Mouse (Mus musculus) ES-Bruce4 (cell line): ENCODE results near the gene Msi2. TPM values are rescaled to one million over a fixed set of nuclear protein-coding genes. Genes with fewer than 3 reads are reported as not detected.

ENCODE experiments used
- H3K27ac ChIP-seq: 2 replicates; pipeline ENCODE4 v1.5.1; 2012; ENCODE audit warnings: low read length, inconsistent platforms; ENCODE audit not compliant: insufficient read depth
- H3K27me3 ChIP-seq: 2 replicates; pipeline ENCODE4 v1.6.1; 2012; ENCODE audit warnings: mild to moderate bottlenecking, low read length, inconsistent platforms; ENCODE audit not compliant: control insufficient read depth, poor library complexity, insufficient read depth, severe bottlenecking
- H3K36me3 ChIP-seq: 2 replicates; pipeline ENCODE4 v1.6.1; 2012; ENCODE audit warnings: inconsistent platforms, mild to moderate bottlenecking, low read length, moderate library complexity; ENCODE audit not compliant: control insufficient read depth, poor library complexity, insufficient read depth, severe bottlenecking
- H3K4me1 ChIP-seq: one replicate; pipeline ENCODE4 v1.8.1; 2011; ENCODE audit warnings: low read length; ENCODE audit not compliant: control insufficient read depth, insufficient read depth
- H3K4me3 ChIP-seq: 2 replicates; pipeline ENCODE4 v1.5.1; 2011; ENCODE audit warnings: low read depth, mild to moderate bottlenecking, low read length
- H3K9ac ChIP-seq: 2 replicates; pipeline ENCODE4 v1.6.1; 2012; ENCODE audit warnings: low read depth, mild to moderate bottlenecking, inconsistent platforms; ENCODE audit not compliant: poor library complexity, severe bottlenecking
- H3K9me3 ChIP-seq: replicated peaks from 2 replicates; pipeline ENCODE4 v1.6.1; 2012; ENCODE audit warnings: mild to moderate bottlenecking, low read length, inconsistent platforms; ENCODE audit not compliant: control insufficient read depth, poor library complexity, insufficient read depth, severe bottlenecking
- CTCF ChIP-seq: IDR thresholded peaks from one replicate; pipeline ENCODE4 v1.8.1; 2011; ENCODE audit warnings: low read depth, low read length
- EP300 ChIP-seq: IDR thresholded peaks from 2 replicates; pipeline ENCODE4 v1.6.1; 2011; ENCODE audit warnings: low read depth, low read length; ENCODE audit not compliant: insufficient read depth
- POLR2A ChIP-seq: IDR thresholded peaks from one replicate; pipeline ENCODE4 v1.8.1; 2011; ENCODE audit warnings: low read length; ENCODE audit not compliant: insufficient read depth
- polyA plus RNA-seq: library from polyadenylated mRNA; stranded (reverse); fragments of >200 nt; gene quantifications from 2 replicates; pipeline ENCODE4 v1.2.4, GENCODE M21; 2011; ENCODE audit warnings: low read depth; ENCODE audit not compliant: missing spikeins, insufficient read depth, insufficient read length

Gene Msi2
- polyA plus RNA-seq, 1 experiment = 110 TPM

- H3K9ac ChIP-seq = no peak overlapping the region
- H3K9me3 ChIP-seq = no peaks in the 10 kb centered on the region
- peaks cover 9% of the 10 kb centered on the region for H3K4me1 ChIP-seq
- H3K27me3 ChIP-seq = no peaks in the 10 kb centered on the region
- H3K36me3 ChIP-seq = no peaks in the 10 kb centered on the region
- H3K27ac ChIP-seq = no peak overlapping the region
- H3K4me3 ChIP-seq = no peak overlapping the region
- TF ChIP-seq POLR2A (no peak), EP300 (no peak), CTCF (no peak)
These were observed 178.5 kb downstream of the Msi2 start for GRCm38 (mm10) chr11:88539637-88540478.

GRCm38 (mm10) chr11:88538710-88539340 lies 179.5 kb downstream of the Msi2 start:
- peaks cover 8% of the 10 kb centered on the region for H3K4me1 ChIP-seq
- no peaks in the 10 kb centered on the region for H3K27me3 ChIP-seq
- H3K27ac ChIP-seq = no peak overlapping the region
- H3K9me3 ChIP-seq = no peaks in the 10 kb centered on the region
- no peak overlapping the region for H3K4me3 ChIP-seq
- TF ChIP-seq CTCF (no peak), EP300 (peak; percentile 71)
- no peaks in the 10 kb centered on the region for H3K36me3 ChIP-seq
- H3K9ac ChIP-seq = no peak overlapping the region

- no peak overlapping the region for H3K27ac ChIP-seq
- no peaks in the 10 kb centered on the region for H3K27me3 ChIP-seq
- H3K4me3 ChIP-seq = no peak overlapping the region
- peaks cover 11% of the 10 kb centered on the region for H3K4me1 ChIP-seq
- H3K9me3 ChIP-seq = no peaks in the 10 kb centered on the region
- TF ChIP-seq EP300 (no peak), POLR2A (no peak), CTCF (no peak)
- H3K9ac ChIP-seq = no peak overlapping the region
- H3K36me3 ChIP-seq = no peaks in the 10 kb centered on the region
These were observed 181.0 kb downstream of the Msi2 start for GRCm38 (mm10) chr11:88537344-88537743.

GRCm38 (mm10) chr11:88536861-88537260 lies 181.5 kb downstream of the Msi2 start:
- Histone ChIP-seq H3K4me1 (peaks cover 11% of the 10 kb centered on the region), H3K9ac (no peak overlapping the region), H3K27ac (no peak overlapping the region), H3K4me3 (no peak overlapping the region), H3K27me3 (no peaks in the 10 kb centered on the region), H3K9me3 (no peaks in the 10 kb centered on the region), H3K36me3 (no peaks in the 10 kb centered on the region)
- TF ChIP-seq EP300 = no peak
- no peak for TF ChIP-seq CTCF
- TF ChIP-seq POLR2A = no peak

- Histone ChIP-seq H3K9ac (peak overlapping the region; percentile 36; the same call in 1 of the 2 replicates), H3K36me3 (0 out of 2 replicates have a peak, but pooled peaks cover 2% of the 10 kb centered on the region), H3K9me3 (no peaks in the 10 kb centered on the region), H3K27me3 (no peaks in the 10 kb centered on the region), H3K4me3 (no peak overlapping the region), H3K4me1 (peaks cover 10% of the 10 kb centered on the region), H3K27ac (peak overlapping the region; percentile 82)
- TF ChIP-seq EP300 (peak; percentile 69; the same call in 1 of the 2 replicates), POLR2A (no peak)
These were observed 183.9 kb downstream of the Msi2 start for GRCm38 (mm10) chr11:88534331-88534929.
